Mouse (Mus musculus): Measurements from ENCODE around the gene Hic2.

GRCm38 (mm10) chr16:17204990-17205389 lies 28.4 kb upstream of the Hic2 start:
- TF ChIP-seq GATA1 (IDR thresholded peaks at IDR 0.05; ENCODE audit: borderline replicate concordance, low read length), result no peak
- TF ChIP-seq FLI1 (IDR thresholded peaks at IDR 0.05; ENCODE audit: low read length), result no peak
